Comparison of ENCODE assay signal across 16 mouse cellular contexts in the genomic region with DNA sequence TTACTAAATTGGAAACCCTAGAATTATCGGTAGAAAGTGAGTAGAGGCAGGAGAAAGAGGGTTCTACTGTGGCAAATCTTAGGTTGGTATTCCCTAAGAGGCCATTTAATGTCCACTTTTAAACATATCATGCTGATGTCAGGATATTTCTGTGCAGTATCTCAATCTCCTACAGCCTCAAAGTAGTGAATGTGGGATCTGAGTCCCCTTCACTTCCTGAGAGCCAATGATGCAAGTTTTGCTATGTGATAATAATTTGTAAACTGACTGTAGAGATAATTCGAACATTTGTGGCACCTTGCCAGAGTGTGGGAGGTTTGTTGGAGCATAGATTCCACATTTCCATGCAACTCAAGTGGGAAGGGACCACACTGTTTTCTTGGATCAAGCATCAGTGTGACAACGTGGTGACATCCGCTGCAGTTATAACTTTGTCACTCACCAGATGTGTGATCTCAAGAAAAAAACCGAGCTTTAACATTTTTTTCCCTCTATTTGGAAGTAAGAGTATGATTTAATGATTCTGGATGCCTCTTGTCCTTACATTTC. TPM values are rescaled to one million over a fixed set of nuclear protein-coding genes. Genes with fewer than 3 reads are reported as not detected.
DNase-seq lines count a peak whose midpoint lies in the region; ATAC-seq lines count a peak whose summit lies in the region.
"Had no signal": no experiment of that assay in that cellular context is flagged by ENCODE, and none has a peak within 500 bp of the region (broad histone marks: within the 10 kb centered on the region; RNA-seq: fewer than 3 reads in every experiment).

No protein-coding gene starts in this region.

- DNase-seq in forebrain, embryonic 14.5 days (ENCODE audit: low spot score) = peak; percentile 42
- DNase-seq in lung, postnatal 36 days = no peak
- DNase-seq in layer of hippocampus, postnatal 14 days (ENCODE audit: low spot score in 2 of 2) = peak; percentile 21 to 45
- peak; percentile 7 to 11 for DNase-seq in right cerebral cortex, postnatal 36 days (ENCODE audit: low spot score in 2 of 2)
- no peak for DNase-seq in midbrain, embryonic 11.5 days (ENCODE audit: low spot score, missing footprints)
- DNase-seq: adrenal gland, postnatal 10 days; gastrocnemius, adult 2 months; kidney, adult 8-10 months; liver, embryonic 13.5 days had no signal

- no peak overlapping the region for H3K4me2 ChIP-seq in forebrain, embryonic 14.5 days (ENCODE audit: low read length)
- no peak overlapping the region for H3K4me2 ChIP-seq in forebrain, embryonic 16.5 days (ENCODE audit: low read length)
- no peak overlapping the region for H3K4me2 ChIP-seq in lung, embryonic 15.5 days
- no peak overlapping the region for H3K4me2 ChIP-seq in midbrain, embryonic 11.5 days
- H3K4me2 ChIP-seq: heart, embryonic 11.5 days; hindbrain, embryonic 12.5 days; liver, embryonic 13.5 days had no signal

- no peak for ATAC-seq in forebrain, embryonic 14.5 days
- no peak for ATAC-seq in forebrain, embryonic 16.5 days
- peak; percentile 89; the same call in 1 of the 2 replicates for ATAC-seq in lung, embryonic 15.5 days (ENCODE audit: borderline replicate concordance, extremely low read depth, low FRiP score, low TSS enrichment)
- no peak for ATAC-seq in midbrain, embryonic 11.5 days (ENCODE audit: low FRiP score)
- no peak for ATAC-seq in granulocyte monocyte progenitor cell, adult 5-6 weeks (replicated peaks; ENCODE audit: poor library complexity, severe bottlenecking)

- no peaks in the 10 kb centered on the region for H3K4me1 ChIP-seq in forebrain, embryonic 14.5 days (ENCODE audit: control insufficient read depth, insufficient read depth, low read length)
- no peaks in the 10 kb centered on the region for H3K4me1 ChIP-seq in forebrain, embryonic 16.5 days (replicated peaks; ENCODE audit: control insufficient read depth, insufficient read depth, low read length)
- H3K4me1 ChIP-seq in lung, embryonic 15.5 days = no peaks in the 10 kb centered on the region
- no peaks in the 10 kb centered on the region for H3K4me1 ChIP-seq in midbrain, embryonic 11.5 days (ENCODE audit: control insufficient read depth, insufficient read depth, low read length)
- H3K4me1 ChIP-seq: hindbrain, embryonic 12.5 days; liver, embryonic 13.5 days had no signal

- no peaks in the 10 kb centered on the region for H3K9me3 ChIP-seq in forebrain, embryonic 14.5 days (replicated peaks; ENCODE audit: control insufficient read depth, low read length)
- H3K9me3 ChIP-seq in forebrain, embryonic 16.5 days (ENCODE audit: control insufficient read depth, low read length) = no peaks in the 10 kb centered on the region
- no peaks in the 10 kb centered on the region for H3K9me3 ChIP-seq in lung, embryonic 15.5 days
- H3K9me3 ChIP-seq in midbrain, embryonic 11.5 days (ENCODE audit: control insufficient read depth, low read length) = no peaks in the 10 kb centered on the region
- H3K9me3 ChIP-seq: hindbrain, embryonic 12.5 days; liver, embryonic 13.5 days had no signal

- no peaks in the 10 kb centered on the region for H3K36me3 ChIP-seq in forebrain, embryonic 14.5 days (ENCODE audit: control insufficient read depth, insufficient read depth, low read length)
- no peaks in the 10 kb centered on the region for H3K36me3 ChIP-seq in forebrain, embryonic 16.5 days (ENCODE audit: control insufficient read depth, insufficient read depth)
- no peaks in the 10 kb centered on the region for H3K36me3 ChIP-seq in lung, embryonic 15.5 days
- no peaks in the 10 kb centered on the region for H3K36me3 ChIP-seq in midbrain, embryonic 11.5 days (ENCODE audit: control insufficient read depth, insufficient read depth, low read length)
- H3K36me3 ChIP-seq: hindbrain, embryonic 12.5 days; liver, embryonic 13.5 days had no signal

- 71% methylated on average over 5 of the region's 5 CpGs for WGBS in forebrain, embryonic 14.5 days
- WGBS in forebrain, embryonic 16.5 days = 75% methylated on average over 5 of the region's 5 CpGs
- WGBS in lung, embryonic 15.5 days = 40% methylated on average over 5 of the region's 5 CpGs
- 86% methylated on average over 5 of the region's 5 CpGs for WGBS in midbrain, embryonic 11.5 days

- H3K27ac ChIP-seq in forebrain, embryonic 14.5 days (ENCODE audit: low read depth, low read length) = no peak overlapping the region
- no peak overlapping the region for H3K27ac ChIP-seq in forebrain, embryonic 16.5 days (ENCODE audit: low read length)
- no peak overlapping the region for H3K27ac ChIP-seq in lung, embryonic 15.5 days
- H3K27ac ChIP-seq in midbrain, embryonic 11.5 days (ENCODE audit: low read depth, low read length) = no peak overlapping the region
- H3K27ac ChIP-seq: gastrocnemius, adult 2 months; hindbrain, embryonic 12.5 days; liver, embryonic 13.5 days had no signal

- no peaks in the 10 kb centered on the region for H3K27me3 ChIP-seq in forebrain, embryonic 14.5 days (replicated peaks; ENCODE audit: control insufficient read depth, insufficient read depth, low read length)
- H3K27me3 ChIP-seq in forebrain, embryonic 16.5 days (replicated peaks; ENCODE audit: control insufficient read depth, insufficient read depth, low read length) = no peaks in the 10 kb centered on the region
- no peaks in the 10 kb centered on the region for H3K27me3 ChIP-seq in lung, embryonic 15.5 days
- no peaks in the 10 kb centered on the region for H3K27me3 ChIP-seq in midbrain, embryonic 11.5 days (ENCODE audit: control insufficient read depth, insufficient read depth, low read length)
- H3K27me3 ChIP-seq: hindbrain, embryonic 12.5 days; liver, embryonic 13.5 days had no signal

- no peak overlapping the region for H3K4me3 ChIP-seq in forebrain, embryonic 14.5 days (ENCODE audit: low read depth, low read length)
- H3K4me3 ChIP-seq in forebrain, embryonic 16.5 days (replicated peaks; ENCODE audit: low read length) = no peak overlapping the region
- no peak overlapping the region for H3K4me3 ChIP-seq in lung, embryonic 15.5 days
- H3K4me3 ChIP-seq in midbrain, embryonic 11.5 days (ENCODE audit: low read depth, low read length) = no peak overlapping the region
- H3K4me3 ChIP-seq: gastrocnemius, adult 2 months; hindbrain, embryonic 12.5 days; liver, embryonic 13.5 days had no signal

- H3K9ac ChIP-seq in forebrain, embryonic 14.5 days (ENCODE audit: low read length) = no peak overlapping the region
- no peak overlapping the region for H3K9ac ChIP-seq in forebrain, embryonic 16.5 days (replicated peaks; ENCODE audit: low read depth, low read length)
- H3K9ac ChIP-seq in lung, embryonic 15.5 days = no peak overlapping the region
- H3K9ac ChIP-seq in midbrain, embryonic 11.5 days (ENCODE audit: low read length) = no peak overlapping the region
- H3K9ac ChIP-seq: hindbrain, embryonic 12.5 days; liver, embryonic 13.5 days had no signal

RNA-seq across cellular contexts. Expression of a gene that starts 49.5 kb away (rescaled TPM):
- polyA plus RNA-seq in forebrain, embryonic 14.5 days (2014; fragmentation: Nextera tagmentation; extraction: Ambion mirVana) = not detected in 2 replicates
- not detected in 2 replicates for polyA plus RNA-seq in forebrain, embryonic 16.5 days (2015; fragmentation: Nextera tagmentation; extraction: Ambion mirVana)
- polyA plus RNA-seq in lung, embryonic 15.5 days (2015; fragmentation: Nextera tagmentation; extraction: Ambion mirVana) = not detected in 2 replicates
- total RNA-seq in layer of hippocampus, postnatal 14 days (2021) = not detected
- not detected in 2 replicates for polyA plus RNA-seq in midbrain, embryonic 11.5 days (2014; fragmentation: Nextera tagmentation; extraction: Ambion mirVana)
- not detected in 2 replicates for total RNA-seq in granulocyte monocyte progenitor cell, adult 5-6 weeks (2014; fragmentation: Nextera tagmentation)
- not detected in 2 replicates for total RNA-seq in granulocyte monocyte progenitor cell, adult 5-6 weeks (2017)
- total RNA-seq: adrenal gland, postnatal 10 days; common myeloid progenitor, adult 5-6 weeks; gastrocnemius, adult 2 months; left cerebral cortex, postnatal 36 days had no signal
- polyA plus RNA-seq: heart, embryonic 11.5 days; hindbrain, embryonic 12.5 days; liver, embryonic 13.5 days had no signal

Comparison
In these comparisons a context has a peak if more than half of its experiments do, and no peak if none do; other contexts are left out.
1. DNase-seq: peak in forebrain, embryonic 14.5 days (single experiment), layer of hippocampus, postnatal 14 days (2 of 2) and right cerebral cortex, postnatal 36 days (2 of 2); none in lung, postnatal 36 days (single experiment) and midbrain, embryonic 11.5 days (single experiment).